Mouse (Mus musculus) layer of hippocampus, postnatal 36 days (tissue): Measurements from ENCODE around the gene Gm43720. TPM values are rescaled to one million over a fixed set of nuclear protein-coding genes. Genes with fewer than 3 reads are reported as not detected.
"Not testable (repeated sequence)": the region's sequence is repeated elsewhere in the genome, so short reads cannot be mapped to it uniquely, and the experiment has no call there.

ENCODE experiments used
- DNase-seq, 2 experiments: peaks; one replicate each; pipeline ENCODE4 v3.0.0; 2022
- total RNA-seq, 2 experiments: library from RNA; stranded (reverse); gene quantifications; 2 replicates each; pipeline ENCODE4 v1.2.3; 2021

The Gm43720 gene
- total RNA-seq, 2 experiments from 2014 or later = not detected

DNA sequence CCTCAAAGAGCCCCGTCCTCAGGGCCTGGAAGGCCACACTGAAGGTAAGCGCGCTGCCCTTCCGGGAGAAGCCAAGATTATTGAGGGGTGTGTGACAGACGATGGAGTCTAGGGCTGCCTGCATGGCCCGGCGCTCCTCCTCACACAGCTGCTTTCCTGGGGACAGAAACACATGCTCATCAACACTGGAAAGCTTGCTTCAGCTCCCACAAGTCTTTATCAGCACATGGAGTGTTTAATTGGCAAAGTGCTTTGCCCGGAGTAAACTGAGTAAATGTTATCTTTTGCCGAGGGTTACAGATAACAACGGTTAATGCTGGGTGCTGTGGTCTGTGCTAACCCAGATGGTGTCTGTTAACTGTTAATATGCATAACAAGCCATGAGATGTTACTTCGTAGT lies 18.9 kb downstream of the Gm43720 start:
- DNase-seq = no peak

GRCm38 (mm10) chr5:138260051-138260450 lies 19.7 kb downstream of the Gm43720 start:
- no peak for DNase-seq

GRCm38 (mm10) chr5:138258993-138259392 lies 20.8 kb downstream of the Gm43720 start:
- DNase-seq = no peak

- DNase-seq = no peak
Measured at GRCm38 (mm10) chr5:138258542-138258941, 21.2 kb downstream of the Gm43720 start.

GRCm38 (mm10) chr5:138258078-138258477 lies 21.7 kb downstream of the Gm43720 start:
- no peak for DNase-seq

- DNase-seq = no peak
Measured at GRCm38 (mm10) chr5:138257585-138257978, 22.2 kb downstream of the Gm43720 start.

GRCm38 (mm10) chr5:138256966-138257584 lies 22.7 kb downstream of the Gm43720 start:
- DNase-seq = no peak

GRCm38 (mm10) chr5:138256094-138256467 lies 23.7 kb downstream of the Gm43720 start:
- DNase-seq = no peak

GRCm38 (mm10) chr5:138255353-138256093 lies 24.2 kb downstream of the Gm43720 start, which contains the start of gene Lamtor4:
Lamtor4 (plus strand) TSS chr5:138255482.
- DNase-seq = peak; percentile 92 to 94

DNA sequence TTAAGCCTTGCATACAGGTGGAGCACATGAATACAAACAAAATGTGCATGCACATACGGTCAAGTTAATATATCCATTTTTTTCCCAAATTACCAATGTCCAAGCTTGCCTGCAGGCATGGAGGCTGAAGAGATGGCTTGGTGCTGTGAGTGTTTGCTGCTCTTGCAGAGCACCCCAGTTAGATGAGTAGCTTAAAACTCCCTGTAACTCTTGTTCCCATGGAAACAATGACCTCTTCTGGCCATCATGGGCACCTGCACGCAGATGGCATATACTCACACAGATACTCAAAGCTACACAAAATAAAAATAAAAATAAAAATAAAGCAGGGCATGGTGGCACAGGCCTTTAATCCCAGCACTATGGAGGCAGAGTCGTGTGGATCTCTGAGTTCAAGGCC lies 26.7 kb downstream of the Gm43720 start:
- DNase-seq = no peak

GRCm38 (mm10) chr5:138251144-138251543 lies 28.6 kb downstream of the Gm43720 start:
- DNase-seq = no peak

DNA sequence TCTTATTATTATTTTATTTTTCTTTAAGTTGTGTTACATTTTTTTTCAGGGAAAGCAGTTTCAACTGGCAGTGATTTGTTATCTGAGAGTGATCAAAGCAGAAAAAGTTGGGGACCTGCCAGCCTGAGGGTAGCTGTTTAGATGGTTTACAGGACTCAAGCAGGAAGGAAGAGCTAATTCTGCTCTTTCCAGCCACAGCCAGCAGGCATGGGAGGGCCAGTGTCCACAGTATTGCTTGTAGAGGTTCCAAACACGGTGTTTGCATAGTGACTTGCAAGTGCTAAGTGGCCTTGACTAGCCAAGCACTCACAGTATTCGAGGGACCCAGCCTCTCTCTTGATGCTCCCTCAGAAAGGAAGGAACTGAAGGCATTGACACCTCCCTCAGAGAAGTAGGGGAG lies 38.2 kb downstream of the Gm43720 start:
- no peak for DNase-seq

GRCm38 (mm10) chr5:138234224-138234623 lies 45.5 kb downstream of the Gm43720 start:
- DNase-seq = no peak

- DNase-seq = no peak
Measured at GRCm38 (mm10) chr5:138233778-138234177, 46.0 kb downstream of the Gm43720 start.

- DNase-seq = no peak
Measured at GRCm38 (mm10) chr5:138229511-138229910, 50.2 kb downstream of the Gm43720 start.

- DNase-seq = no peak
Measured at GRCm38 (mm10) chr5:138228026-138228425, 51.7 kb downstream of the Gm43720 start.

- no peak for DNase-seq
Measured at GRCm38 (mm10) chr5:138227367-138227766, 52.4 kb downstream of the Gm43720 start.

DNA sequence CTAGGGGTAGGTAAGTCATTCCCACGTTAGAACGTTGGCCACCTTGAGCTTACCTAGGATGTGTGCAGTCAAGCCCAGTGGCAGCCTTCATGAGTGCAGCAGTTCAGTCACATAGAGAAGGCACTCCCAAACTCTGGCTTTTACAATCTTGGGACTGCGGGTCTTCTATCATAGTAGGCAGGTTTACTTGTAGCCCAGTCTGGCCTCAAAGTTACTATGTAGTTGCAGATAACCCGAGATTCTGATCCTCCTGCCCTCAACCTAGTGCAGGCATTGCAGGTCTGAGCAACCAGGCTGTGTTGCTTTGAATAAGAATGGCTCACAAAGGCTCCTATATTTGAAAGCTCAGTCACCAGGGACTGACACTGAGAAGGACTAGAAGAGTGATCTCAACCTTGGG lies 53.3 kb downstream of the Gm43720 start:
- DNase-seq = no peak

DNA sequence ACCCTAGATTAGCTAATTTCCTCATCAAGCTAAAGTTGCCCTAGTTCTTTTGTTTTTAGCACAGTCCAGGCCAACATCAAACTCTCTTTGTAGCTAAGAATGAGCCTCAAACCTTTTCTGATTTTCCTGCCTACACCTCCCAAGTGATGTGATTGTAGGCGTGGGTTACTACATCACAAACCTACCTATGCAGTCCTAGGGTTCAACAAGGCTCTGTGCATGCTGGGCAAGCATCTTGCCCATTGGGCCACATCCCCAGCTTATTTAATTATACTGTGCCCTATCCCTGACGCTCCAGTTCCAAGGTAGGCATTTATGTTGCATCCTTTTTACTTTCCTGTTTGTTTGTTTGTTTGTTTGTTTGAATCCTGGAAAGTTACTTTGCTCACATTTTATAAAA lies 54.1 kb downstream of the Gm43720 start, which contains the start of gene Nxpe5:
Nxpe5 (plus strand) TSS at position 199 of the 400 bp plus-strand sequence.
- no peak for DNase-seq

- no peak for DNase-seq
Measured at GRCm38 (mm10) chr5:138223287-138223686, 56.5 kb downstream of the Gm43720 start.

- peak; percentile 77 to 85 for DNase-seq
Measured at GRCm38 (mm10) chr5:138222111-138222510, 57.6 kb downstream of the Gm43720 start.

DNA sequence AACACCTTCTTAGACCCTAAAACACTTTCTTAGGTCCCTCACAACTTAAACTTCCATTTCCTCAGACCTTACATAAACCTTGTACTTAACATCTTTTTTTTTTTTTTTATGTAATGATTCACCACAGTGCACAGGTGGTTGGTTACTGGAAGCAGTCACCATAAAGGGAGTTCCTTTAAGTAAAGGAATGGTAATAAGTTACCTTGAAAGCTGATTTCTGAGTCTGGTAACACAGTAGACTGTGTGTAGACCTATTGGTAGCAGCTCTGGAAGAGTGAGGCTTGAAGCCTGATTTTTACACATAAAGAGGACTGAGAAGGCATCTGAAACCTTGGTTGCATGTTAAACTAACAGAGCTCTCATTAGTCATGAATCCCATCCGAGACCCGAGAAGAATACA lies 59.9 kb downstream of the Gm43720 start:
- DNase-seq = no peak

DNA sequence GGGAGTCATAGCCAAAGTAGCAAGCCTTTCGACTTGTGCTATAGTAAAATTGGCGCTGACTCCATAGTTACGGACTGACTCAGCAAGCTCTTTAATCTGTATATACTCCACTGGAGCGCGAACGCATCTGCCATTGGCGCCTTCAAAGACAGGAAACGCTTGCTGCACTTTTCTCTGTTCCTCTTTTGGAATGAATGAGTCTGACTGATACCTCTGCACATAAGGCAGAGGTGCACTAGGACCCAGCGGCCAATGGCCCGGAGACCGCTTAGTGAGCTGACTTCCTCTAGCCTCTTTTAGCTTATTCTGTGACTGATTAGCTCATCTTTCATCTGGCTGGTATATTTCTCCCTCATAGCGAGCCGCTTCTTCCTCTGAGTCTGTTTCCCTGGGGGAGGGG lies 63.1 kb downstream of the Gm43720 start:
- DNase-seq = not testable (repeated sequence)
